Mouse (Mus musculus) testis, adult 2 months (tissue): ENCODE measurements around the gene Adra2b. TPM values are rescaled to one million over a fixed set of nuclear protein-coding genes. Genes with fewer than 3 reads are reported as not detected.

Source experiments
- H3K27ac ChIP-seq: fragments of 200-500 bp; 2 replicates; pipeline ENCODE4 v1.5.1; 2012; ENCODE audit warnings: low read depth, low read length; ENCODE audit not compliant: control insufficient read depth, insufficient read depth
- H3K27me3 ChIP-seq: fragments of 200-500 bp; 2 replicates; pipeline ENCODE4 v1.6.1; 2012; ENCODE audit warnings: mild to moderate bottlenecking, low read length, moderate library complexity; ENCODE audit not compliant: control insufficient read depth, insufficient read depth
- H3K36me3 ChIP-seq: fragments of 200-500 bp; 2 replicates; pipeline ENCODE4 v1.6.1; 2012; ENCODE audit warnings: mild to moderate bottlenecking, low read length; ENCODE audit not compliant: control insufficient read depth, insufficient read depth
- H3K4me1 ChIP-seq: fragments of 200-500 bp; 2 replicates; pipeline ENCODE4 v1.6.1; 2012; ENCODE audit warnings: low read length; ENCODE audit not compliant: control insufficient read depth, insufficient read depth
- H3K4me3 ChIP-seq: fragments of 200-500 bp; 2 replicates; pipeline ENCODE4 v1.5.1; 2012; ENCODE audit warnings: low read depth, mild to moderate bottlenecking, low read length, moderate library complexity, mixed read lengths; ENCODE audit not compliant: control insufficient read depth
- CTCF ChIP-seq: fragments of 200-500 bp; IDR thresholded peaks from 2 replicates; pipeline ENCODE4 v1.5.1; 2012; ENCODE audit warnings: low read depth, mild to moderate bottlenecking, inconsistent platforms, low read length, moderate library complexity; ENCODE audit not compliant: control insufficient read depth, insufficient read depth, insufficient replicate concordance
- POLR2A ChIP-seq: fragments of 200-500 bp; IDR thresholded peaks from 2 replicates; pipeline ENCODE4 v1.6.1; 2012; ENCODE audit warnings: low read depth, mild to moderate bottlenecking, inconsistent platforms, low read length, moderate library complexity; ENCODE audit not compliant: control insufficient read depth
- polyA plus RNA-seq: library from polyadenylated mRNA; depleted of rRNA; stranded (reverse); fragments of >200 nt; gene quantifications from 2 replicates; pipeline ENCODE4 v1.2.3, GENCODE M21; 2012

Adra2b gene
- polyA plus RNA-seq, 1 experiment, result 0.16 TPM

GRCm38 (mm10) chr2:127387521-127387920, 24.5 kb downstream of the Adra2b start:
- TF ChIP-seq CTCF, result no peak
- H3K27me3 ChIP-seq, result no peaks in the 10 kb centered on the region
- no peak overlapping the region for H3K4me3 ChIP-seq
- no peak overlapping the region for H3K27ac ChIP-seq
- H3K36me3 ChIP-seq, result no peaks in the 10 kb centered on the region
- H3K4me1 ChIP-seq, result no peaks in the 10 kb centered on the region

DNA sequence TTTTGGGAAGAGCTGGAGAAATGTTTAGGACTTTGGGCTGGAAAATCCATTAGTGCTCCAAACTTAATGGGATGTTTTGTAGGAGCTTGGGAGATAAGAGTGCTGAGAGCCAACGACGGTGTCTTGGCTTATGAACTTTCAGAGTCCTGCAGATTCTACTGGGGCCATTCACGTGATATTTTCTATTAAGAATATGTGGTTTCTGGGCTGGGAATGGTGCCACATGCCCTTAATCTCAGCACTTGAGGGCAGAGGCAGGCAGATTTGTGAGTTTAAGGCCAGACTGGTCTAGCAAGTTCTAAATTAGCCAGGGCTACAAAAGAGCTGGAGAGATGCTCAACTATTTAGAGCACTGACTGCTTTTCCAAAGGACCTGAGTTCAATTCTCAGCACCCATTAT, 27.3 kb downstream of the Adra2b start:
- Histone ChIP-seq H3K27ac (no peak overlapping the region), H3K4me3 (no peak overlapping the region)

DNA sequence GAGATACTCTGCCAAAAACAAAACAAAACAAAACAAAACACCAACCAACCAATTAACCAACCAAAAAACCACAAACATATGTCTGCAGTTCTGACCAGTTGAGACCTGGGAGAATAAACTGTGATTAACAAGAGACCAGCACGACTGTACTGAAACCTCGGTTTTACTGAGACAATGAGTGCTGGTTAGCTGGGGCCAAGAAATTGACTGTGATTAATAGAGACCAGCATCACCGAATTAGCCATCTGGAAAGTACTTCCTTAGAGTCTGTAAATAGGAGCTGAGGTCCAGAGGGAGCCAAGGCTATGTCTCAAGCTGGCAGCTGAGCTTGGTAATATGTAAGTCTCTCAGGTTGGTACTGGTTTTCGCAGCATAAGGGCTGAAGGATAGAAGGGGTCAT, 27.8 kb downstream of the Adra2b start:
- no peaks in the 10 kb centered on the region for H3K27me3 ChIP-seq
- TF ChIP-seq POLR2A, result no peak
- no peak overlapping the region for H3K27ac ChIP-seq
- no peaks in the 10 kb centered on the region for H3K36me3 ChIP-seq
- H3K4me1 ChIP-seq, result no peaks in the 10 kb centered on the region
- no peak overlapping the region for H3K4me3 ChIP-seq

More for the DNA sequence above, 27.3 kb downstream of the Adra2b start:
- TF ChIP-seq POLR2A (no peak), CTCF (no peak)
- Histone ChIP-seq H3K36me3 (no peaks in the 10 kb centered on the region), H3K27me3 (no peaks in the 10 kb centered on the region), H3K4me1 (no peaks in the 10 kb centered on the region)

GRCm38 (mm10) chr2:127391323-127391722, 28.3 kb downstream of the Adra2b start:
- no peaks in the 10 kb centered on the region for H3K4me1 ChIP-seq
- no peak overlapping the region for H3K4me3 ChIP-seq
- TF ChIP-seq POLR2A (no peak), CTCF (no peak)
- no peak overlapping the region for H3K27ac ChIP-seq
- H3K27me3 ChIP-seq, result no peaks in the 10 kb centered on the region
- H3K36me3 ChIP-seq, result no peaks in the 10 kb centered on the region

DNA sequence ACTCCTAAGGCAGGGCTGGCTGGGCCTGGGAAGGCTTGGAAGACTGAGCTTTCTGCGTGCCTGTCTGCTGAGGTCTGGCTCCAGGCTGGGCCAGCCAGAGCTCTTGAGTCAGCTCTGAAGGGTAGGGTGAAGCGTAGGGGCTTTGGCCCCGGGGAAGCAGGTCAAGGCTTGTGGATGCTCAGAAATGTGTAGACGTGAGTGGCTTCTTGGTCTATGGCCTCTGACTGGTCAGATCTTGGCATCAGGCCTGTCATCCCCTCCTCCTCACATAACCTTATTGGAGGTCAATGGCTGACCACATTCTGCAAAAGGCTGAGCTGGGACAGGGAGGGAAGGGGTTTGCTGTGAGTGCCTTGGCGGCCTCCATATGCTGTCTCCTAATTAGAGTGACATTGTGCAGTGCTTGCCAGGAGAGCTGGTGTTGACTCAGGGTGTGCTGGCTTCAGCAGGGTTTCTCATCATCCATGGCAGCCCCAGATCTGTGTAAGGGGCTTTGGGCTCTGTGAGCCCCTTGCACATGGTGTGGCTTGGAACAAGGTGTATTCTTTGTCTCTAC, 31.7 kb downstream of the Adra2b start:
- Histone ChIP-seq H3K27me3 (no peaks in the 10 kb centered on the region), H3K27ac (no peak overlapping the region), H3K4me3 (no peak overlapping the region), H3K36me3 (no peaks in the 10 kb centered on the region), H3K4me1 (no peaks in the 10 kb centered on the region)
- TF ChIP-seq POLR2A (no peak), CTCF (no peak)

- TF ChIP-seq CTCF, result no peak
- no peak for TF ChIP-seq POLR2A
- H3K4me1 ChIP-seq, result no peaks in the 10 kb centered on the region
- H3K36me3 ChIP-seq, result no peaks in the 10 kb centered on the region
- H3K27ac ChIP-seq, result no peak overlapping the region
- no peaks in the 10 kb centered on the region for H3K27me3 ChIP-seq
- no peak overlapping the region for H3K4me3 ChIP-seq
These were observed 35.7 kb downstream of the Adra2b start for GRCm38 (mm10) chr2:127398738-127399137.

- TF ChIP-seq CTCF, result no peak
- TF ChIP-seq POLR2A, result no peak
- Histone ChIP-seq H3K4me1 (no peaks in the 10 kb centered on the region; the same call in 1 of the 2 replicates), H3K36me3 (no peaks in the 10 kb centered on the region), H3K4me3 (no peak overlapping the region), H3K27me3 (no peaks in the 10 kb centered on the region), H3K27ac (no peak overlapping the region)
These were observed 48.1 kb downstream of the Adra2b start for GRCm38 (mm10) chr2:127411126-127411525.

DNA sequence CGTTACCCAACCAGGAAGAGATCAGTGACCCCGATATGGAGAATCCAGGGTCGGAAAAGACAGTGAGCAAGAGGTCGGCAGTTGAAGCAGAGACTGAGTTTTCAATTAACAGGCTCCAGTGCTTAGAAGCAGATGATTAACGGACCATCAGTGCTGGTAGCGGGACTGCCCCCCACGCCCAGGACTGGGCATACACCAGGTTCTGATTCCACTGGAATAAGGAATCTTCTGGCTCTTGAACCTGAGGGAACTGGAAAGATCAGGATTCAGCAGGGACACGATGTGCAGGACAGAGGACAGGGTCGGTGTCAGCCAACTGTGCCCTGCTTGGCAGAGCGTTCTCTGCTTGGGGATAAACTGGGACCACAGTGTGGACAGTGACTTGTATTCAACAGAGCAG, 52.8 kb downstream of the Adra2b start:
- no peaks in the 10 kb centered on the region; the same call in 1 of the 2 replicates for H3K4me1 ChIP-seq
- no peak overlapping the region for H3K4me3 ChIP-seq
- no peak for TF ChIP-seq CTCF
- TF ChIP-seq POLR2A, result no peak
- no peaks in the 10 kb centered on the region for H3K36me3 ChIP-seq
- no peak overlapping the region for H3K27ac ChIP-seq
- H3K27me3 ChIP-seq, result no peaks in the 10 kb centered on the region
